Mouse (Mus musculus) CD4-positive, CD25-positive, alpha-beta regulatory T cell, adult 9 weeks (primary cell): ENCODE measurements around the gene D430041D05Rik. TPM values are rescaled to one million over a fixed set of nuclear protein-coding genes. Genes with fewer than 3 reads are reported as not detected.

Experiments
- polyA plus RNA-seq: library from polyadenylated mRNA; unstranded; fragments of 100-300 nt; shearing (Covaris generic); gene quantifications from one replicate; pipeline ENCODE4 v1.2.1, GENCODE M21; 2017

The D430041D05Rik gene
- not detected for polyA plus RNA-seq

GRCm38 (mm10) chr2:104410963-104411545 lies at the start of gene D430041D05Rik:
D430041D05Rik (minus strand) TSS chr2:104411013.

GRCm38 (mm10) chr2:104122505-104123378 lies 288.1 kb downstream of the D430041D05Rik start, which contains the start of gene A930018P22Rik:
A930018P22Rik (plus strand) TSS chr2:104122769.

GRCm38 (mm10) chr2:104095741-104096213 lies 315.0 kb downstream of the D430041D05Rik start, which contains the start of gene Cd59a:
Cd59a (plus strand) TSS chr2:104095801.

Other genes starting within 250 kb of the D430041D05Rik start
- 9.5 TPM for gene Hipk3, start 83.4 kb upstream of the D430041D05Rik start, polyA plus RNA-seq
- 77.1 TPM for gene Cstf3, start 179.5 kb upstream of the D430041D05Rik start, polyA plus RNA-seq